17 mouse cellular contexts compared by ENCODE assay signal in genomic region chr11:79823631-79824310, GRCm38 (mm10).
A peak's percentile ranks its signal among the peaks of the same experiment; 100 is the strongest.
DNase-seq lines count a peak whose midpoint lies in the region; ATAC-seq and TF ChIP-seq lines count a peak whose summit lies in the region.
"Had no signal": no experiment of that assay in that cellular context is flagged by ENCODE, and none has a peak within 500 bp of the region (broad histone marks: within the 10 kb centered on the region; RNA-seq: fewer than 3 reads in every experiment).

No protein-coding gene starts in this region.

- no peaks in the 10 kb centered on the region for H3K27me3 ChIP-seq in heart, postnatal 0 days (ENCODE audit: control insufficient read depth, insufficient read depth, low read length)
- H3K27me3 ChIP-seq: embryonic facial prominence, embryonic 13.5 days; heart, embryonic 15.5 days; midbrain, embryonic 13.5 days had no signal

- no peak for TF ChIP-seq CTCF in heart, postnatal 0 days (IDR thresholded peaks at IDR 0.05; ENCODE audit: low read depth)

- no peaks in the 10 kb centered on the region for H3K4me1 ChIP-seq in heart, postnatal 0 days (ENCODE audit: control insufficient read depth, insufficient read depth)
- H3K4me1 ChIP-seq: midbrain, embryonic 13.5 days had no signal

- no peak overlapping the region for H3K27ac ChIP-seq in heart, postnatal 0 days (ENCODE audit: low read depth)
- H3K27ac ChIP-seq: embryonic facial prominence, embryonic 13.5 days; heart, embryonic 15.5 days; hindbrain, embryonic 10.5 days; macrophage; midbrain, embryonic 13.5 days had no signal

- 29% methylated on average over 11 of the region's 11 CpGs for WGBS in heart, postnatal 0 days

- DNase-seq in heart, postnatal 0 days (ENCODE audit: low spot score): peak; percentile 38
- no peak for DNase-seq in heart, adult 11 months
- peak; percentile 16 for DNase-seq in ES-CJ7 (ENCODE audit: low read depth, low spot score)
- DNase-seq in adrenal gland, adult 2 months: peak; percentile 77
- DNase-seq in kidney, adult 8-10 months: peak; percentile 57 to 82
- no peak for DNase-seq in left cerebral cortex, adult 18-20 months (ENCODE audit: low spot score in 2 of 2)
- no peak for DNase-seq in yolk sac, embryonic 10.5 days (ENCODE audit: low spot score)
- DNase-seq: cerebellum, adult 18-20 months; layer of hippocampus, postnatal 36 days; lung, embryonic 14.5 days had no signal

- H3K4me3 ChIP-seq in heart, postnatal 0 days (ENCODE audit: low read depth, low read length): no peak overlapping the region
- H3K4me3 ChIP-seq: embryonic facial prominence, embryonic 13.5 days; heart, embryonic 15.5 days; hindbrain, embryonic 10.5 days; midbrain, embryonic 13.5 days had no signal

- H3K9ac ChIP-seq in heart, postnatal 0 days (replicated peaks; ENCODE audit: low read depth, low read length): no peak overlapping the region
- H3K9ac ChIP-seq: embryonic facial prominence, embryonic 13.5 days; heart, embryonic 15.5 days; lung, embryonic 14.5 days; midbrain, embryonic 13.5 days had no signal

- H3K36me3 ChIP-seq in heart, postnatal 0 days (replicated peaks; ENCODE audit: control insufficient read depth, insufficient read depth, low read length): no peaks in the 10 kb centered on the region
- H3K36me3 ChIP-seq: embryonic facial prominence, embryonic 13.5 days; heart, embryonic 15.5 days; hindbrain, embryonic 10.5 days; midbrain, embryonic 13.5 days had no signal

- no peak overlapping the region for H3K4me2 ChIP-seq in heart, postnatal 0 days (ENCODE audit: low read depth, low read length)
- H3K4me2 ChIP-seq: embryonic facial prominence, embryonic 13.5 days; heart, embryonic 15.5 days; liver, embryonic 11.5 days; lung, embryonic 14.5 days; midbrain, embryonic 13.5 days had no signal

- H3K9me3 ChIP-seq in heart, postnatal 0 days (replicated peaks; ENCODE audit: control insufficient read depth, low read length): no peaks in the 10 kb centered on the region
- H3K9me3 ChIP-seq: embryonic facial prominence, embryonic 13.5 days; heart, embryonic 15.5 days; hindbrain, embryonic 10.5 days; midbrain, embryonic 13.5 days had no signal

- no peak for TF ChIP-seq EP300 in heart, postnatal 0 days (IDR thresholded peaks at IDR 0.05; ENCODE audit: low read depth)

- peak; percentile 68; the same call in 1 of the 2 replicates for ATAC-seq in heart, postnatal 0 days (ENCODE audit: insufficient read depth, low read depth)
- no peak for ATAC-seq in inflammation-experienced regulatory T-cells, adult 6 months
- ATAC-seq: midbrain, embryonic 13.5 days had no signal

Comparison
In these comparisons a context has a peak if more than half of its experiments do, and no peak if none do; other contexts are left out.
1. DNase-seq: peak in heart, postnatal 0 days (single experiment), ES-CJ7 (single experiment), adrenal gland, adult 2 months (single experiment) and kidney, adult 8-10 months (2 of 2); none in heart, adult 11 months (single experiment), left cerebral cortex, adult 18-20 months (0 of 2) and yolk sac, embryonic 10.5 days (single experiment).